Mouse (Mus musculus) forebrain, embryonic 14.5 days (tissue): ENCODE results near the gene Osbp2. TPM values are rescaled to one million over a fixed set of nuclear protein-coding genes. Genes with fewer than 3 reads are reported as not detected.

Experiments used
- ATAC-seq: fragments of 200-750 bp; cut with Nextera tagmentation; 2 replicates; pipeline ENCODE4 v1.8.0; 2017; ENCODE audit warnings: mild to moderate bottlenecking, moderate library complexity
- DNase-seq: peaks from one replicate; pipeline ENCODE4 v3.0.0-alpha.2; 2015; ENCODE audit warnings: low spot score
- H3K27ac ChIP-seq: fragments of 300-500 bp; sonication (generic); 2 replicates; pipeline ENCODE4 v1.5.1; 2014; ENCODE audit warnings: low read depth, mild to moderate bottlenecking, control low read depth, low read length, moderate library complexity
- H3K27me3 ChIP-seq: fragments of 300-500 bp; sonication (generic); replicated peaks from 2 replicates; pipeline ENCODE4 v1.6.1; 2014; ENCODE audit warnings: low read length, control low read depth, mixed read lengths; ENCODE audit not compliant: control insufficient read depth, insufficient read depth
- H3K36me3 ChIP-seq: fragments of 300-500 bp; sonication (generic); 2 replicates; pipeline ENCODE4 v1.6.1; 2014; ENCODE audit warnings: low read length, control low read depth; ENCODE audit not compliant: control insufficient read depth, insufficient read depth
- H3K4me1 ChIP-seq: fragments of 300-500 bp; sonication (generic); 2 replicates; pipeline ENCODE4 v1.6.1; 2014; ENCODE audit warnings: antibody characterized with exemption, low read length, control low read depth; ENCODE audit not compliant: control insufficient read depth, insufficient read depth
- H3K4me2 ChIP-seq: fragments of 300-500 bp; sonication (generic); 2 replicates; pipeline ENCODE4 v1.6.1; 2014; ENCODE audit warnings: mild to moderate bottlenecking, control low read depth, low read length
- H3K4me3 ChIP-seq: fragments of 300-500 bp; sonication (generic); 2 replicates; pipeline ENCODE4 v1.5.1; 2014; ENCODE audit warnings: low read depth, low read length, control low read depth
- H3K9ac ChIP-seq: fragments of 300-500 bp; sonication (generic); 2 replicates; pipeline ENCODE4 v1.6.1; 2014; ENCODE audit warnings: mild to moderate bottlenecking, low read length, control low read depth, moderate library complexity
- H3K9me3 ChIP-seq: fragments of 300-500 bp; sonication (generic); replicated peaks from 2 replicates; pipeline ENCODE4 v1.6.1; 2016; ENCODE audit warnings: low read length, control low read depth, mixed read lengths; ENCODE audit not compliant: control insufficient read depth
- WGBS: fragments of 180-500 bp; shearing (Covaris S2); extraction: QIAGEN DNeasy Blood & Tissue Kit; methylation state at CpG from one replicate; pipeline ENCODE4 v1.1.7; 2014; 5-methylcytosine and 5-hydroxymethylcytosine counted together
- polyA plus RNA-seq: library from polyadenylated mRNA; unstranded; fragments of >200 nt; fragmentation: Nextera tagmentation; extraction: Ambion mirVana; gene quantifications from 2 replicates; pipeline ENCODE4 v1.2.1, GENCODE M21; 2014

Osbp2 gene
- polyA plus RNA-seq, 1 experiment from 2014 or later = 7.4 TPM

DNA sequence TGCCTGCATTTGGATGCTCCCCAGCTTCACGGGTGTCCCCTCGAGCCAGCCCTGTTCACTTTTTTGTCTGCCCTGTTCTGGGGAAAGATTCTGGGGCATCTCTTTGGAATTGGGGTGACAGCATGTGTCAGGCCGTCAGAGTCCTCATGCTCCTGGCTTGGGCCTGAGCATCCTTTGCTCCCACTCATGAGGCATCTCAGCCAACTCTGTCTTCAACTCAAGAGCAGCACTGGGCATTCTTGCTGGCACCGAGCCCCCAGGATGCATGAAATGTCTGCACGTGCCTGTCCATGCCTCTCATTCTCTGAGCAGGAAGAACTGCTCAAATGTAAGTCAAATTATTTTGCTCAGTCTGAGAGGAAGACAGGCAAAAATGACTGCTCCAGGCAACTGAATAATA is 139.0 kb downstream of the Osbp2 start:
- Histone ChIP-seq H3K4me2 (no peak overlapping the region), H3K9ac (no peak overlapping the region)

DNA sequence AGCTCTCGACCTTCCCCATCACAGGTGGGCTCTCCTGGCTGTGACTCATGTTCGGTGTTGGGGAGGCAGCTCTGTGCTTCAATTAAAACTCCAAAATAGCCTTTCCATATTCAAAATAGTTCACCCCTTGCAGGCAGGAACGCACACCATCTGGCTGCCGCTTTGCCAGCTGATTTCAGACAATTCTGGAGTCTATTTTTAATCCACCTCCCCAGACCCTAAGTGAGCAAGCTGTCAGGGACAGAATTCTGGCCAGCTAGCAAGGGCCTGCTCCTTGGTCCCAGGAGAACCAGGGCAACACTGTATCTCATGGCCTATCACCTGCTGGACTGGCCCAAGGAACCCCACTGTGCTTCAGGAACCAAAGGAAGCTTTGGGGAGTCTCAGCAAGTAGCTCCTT is 139.8 kb downstream of the Osbp2 start:
- Histone ChIP-seq H3K4me2 (no peak overlapping the region), H3K9me3 (no peaks in the 10 kb centered on the region), H3K4me3 (no peak overlapping the region), H3K36me3 (no peaks in the 10 kb centered on the region), H3K27me3 (no peaks in the 10 kb centered on the region), H3K9ac (no peak overlapping the region), H3K4me1 (peaks cover 13% of the 10 kb centered on the region; the same call in 1 of the 2 replicates), H3K27ac (0 out of 2 replicates have a peak overlapping the region, but pooled peaks have one; percentile 77)
- 49% methylated on average over 4 of the region's 4 CpGs for whole genome bisulfite sequencing
- ATAC-seq (no peak), DNase-seq (peak; percentile 31)

More for the DNA sequence above, 139.0 kb downstream of the Osbp2 start:
- 69% methylated on average over 5 of the region's 5 CpGs for WGBS
- no peak for DNase-seq
- H3K27ac ChIP-seq = peak overlapping the region; percentile 77; the same call in 1 of the 2 replicates
- H3K36me3 ChIP-seq = no peaks in the 10 kb centered on the region
- H3K4me1 ChIP-seq = peaks cover 13% of the 10 kb centered on the region; the same call in 1 of the 2 replicates
- no peaks in the 10 kb centered on the region for H3K9me3 ChIP-seq
- 0 out of 2 replicates have a peak, but pooled peaks have one; percentile 6 for ATAC-seq
- H3K27me3 ChIP-seq = no peaks in the 10 kb centered on the region
- no peak overlapping the region for H3K4me3 ChIP-seq

DNA sequence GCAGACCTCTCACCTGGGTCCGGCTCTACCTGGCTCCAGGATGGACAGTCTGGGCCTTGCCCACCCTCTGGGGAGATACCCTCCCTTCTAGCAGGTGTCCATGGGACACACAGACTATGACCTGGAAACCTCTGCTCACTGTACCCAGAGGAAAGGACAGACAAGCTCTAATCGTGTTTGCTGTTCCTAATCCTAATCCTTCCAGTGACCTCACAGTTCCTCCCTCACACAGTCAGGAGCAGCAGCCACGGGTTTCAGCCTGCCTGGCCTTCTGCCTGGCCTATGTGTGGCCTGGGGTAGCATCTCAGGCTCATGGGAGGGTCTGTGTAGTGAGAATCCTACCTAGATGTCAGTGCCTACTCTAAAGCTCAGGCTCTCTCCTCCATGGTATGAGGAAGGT is 140.8 kb downstream of the Osbp2 start:
- H3K9ac ChIP-seq = no peak overlapping the region
- H3K27ac ChIP-seq = no peak overlapping the region
- peaks cover 13% of the 10 kb centered on the region; the same call in 1 of the 2 replicates for H3K4me1 ChIP-seq
- DNase-seq = no peak
- H3K4me3 ChIP-seq = no peak overlapping the region
- 66% methylated on average over 3 of the region's 3 CpGs for WGBS
- no peaks in the 10 kb centered on the region for H3K36me3 ChIP-seq
- no peak overlapping the region for H3K4me2 ChIP-seq
- H3K9me3 ChIP-seq = no peaks in the 10 kb centered on the region
- H3K27me3 ChIP-seq = no peaks in the 10 kb centered on the region
- ATAC-seq = no peak

DNA sequence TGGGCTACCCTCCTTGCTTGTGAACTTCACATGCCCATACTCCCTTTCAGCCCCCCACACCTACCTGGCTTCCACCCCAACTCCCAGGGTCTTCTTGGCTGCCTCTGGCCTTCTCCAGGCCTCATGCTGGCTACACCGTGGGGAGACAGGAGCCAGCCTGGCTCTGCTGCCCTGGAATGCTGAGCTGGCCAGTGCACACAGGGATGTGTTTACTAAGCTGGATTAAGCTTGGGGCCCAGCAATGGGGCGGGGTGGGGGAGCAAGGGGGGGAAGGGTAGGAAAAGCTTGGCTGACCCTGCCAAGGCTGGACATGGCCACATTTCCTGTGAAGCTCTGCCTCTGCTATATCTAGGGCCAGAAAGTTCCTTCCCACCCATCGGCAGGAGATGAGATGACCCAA is 141.7 kb downstream of the Osbp2 start:
- Histone ChIP-seq H3K27ac (no peak overlapping the region), H3K27me3 (no peaks in the 10 kb centered on the region), H3K36me3 (no peaks in the 10 kb centered on the region), H3K4me3 (no peak overlapping the region), H3K4me2 (no peak overlapping the region), H3K9me3 (no peaks in the 10 kb centered on the region), H3K4me1 (peaks cover 13% of the 10 kb centered on the region; the same call in 1 of the 2 replicates), H3K9ac (no peak overlapping the region)
- no peak for DNase-seq
- no peak for ATAC-seq
- 51% methylated on average over 3 of the region's 3 CpGs for WGBS

DNA sequence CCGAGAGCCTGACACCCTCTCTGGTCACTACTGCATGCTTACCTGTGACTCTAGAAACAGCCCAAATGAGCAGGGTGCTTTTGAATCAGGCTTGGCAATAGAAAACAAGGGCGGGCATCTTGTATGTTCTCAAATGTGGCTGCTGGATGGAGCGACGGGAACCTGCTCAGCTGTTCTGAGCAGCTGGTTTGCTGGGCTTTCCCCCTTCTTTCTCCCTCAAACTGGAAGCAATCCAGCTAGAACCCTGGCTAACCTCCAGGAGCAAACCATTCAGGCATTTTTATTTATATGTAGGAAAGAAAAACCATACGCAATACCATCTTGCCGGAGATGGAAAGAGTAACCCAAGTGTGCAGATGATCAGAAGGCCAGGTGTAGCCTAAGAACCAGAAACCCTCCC is 147.0 kb downstream of the Osbp2 start:
- H3K36me3 ChIP-seq = no peaks in the 10 kb centered on the region
- no peaks in the 10 kb centered on the region for H3K4me1 ChIP-seq
- H3K27me3 ChIP-seq = no peaks in the 10 kb centered on the region
- ATAC-seq = no peak
- no peak overlapping the region for H3K4me2 ChIP-seq
- H3K4me3 ChIP-seq = no peak overlapping the region
- 74% methylated on average over 6 of the region's 6 CpGs for WGBS
- peak; percentile 57 for DNase-seq
- no peak overlapping the region for H3K9ac ChIP-seq
- H3K27ac ChIP-seq = no peak overlapping the region
- no peaks in the 10 kb centered on the region for H3K9me3 ChIP-seq

DNA sequence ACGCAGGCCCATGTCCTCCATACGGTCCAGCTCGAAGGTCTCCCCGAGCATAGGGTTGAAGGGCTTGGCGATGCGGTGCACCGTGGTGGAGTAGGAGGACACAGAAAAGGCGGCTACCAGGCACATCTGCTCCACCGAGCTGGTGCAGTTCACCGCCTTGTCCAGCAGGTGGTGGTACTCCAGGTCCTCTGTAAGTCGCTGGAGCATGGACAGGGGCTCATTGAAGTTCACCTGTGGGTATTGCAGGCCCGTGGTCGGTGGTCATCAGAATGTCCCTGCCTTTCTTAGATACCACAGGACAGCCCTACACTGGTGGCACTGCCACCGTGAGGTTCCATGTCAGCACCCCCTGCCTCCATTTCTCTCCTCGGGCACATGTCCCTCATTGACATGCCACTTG is 149.2 kb downstream of the Osbp2 start:
- H3K36me3 ChIP-seq = no peaks in the 10 kb centered on the region
- DNase-seq = peak; percentile 69
- no peaks in the 10 kb centered on the region for H3K9me3 ChIP-seq
- H3K9ac ChIP-seq = no peak overlapping the region
- no peak overlapping the region for H3K4me2 ChIP-seq
- 48% methylated on average over 15 of the region's 15 CpGs for WGBS
- no peak overlapping the region for H3K27ac ChIP-seq
- H3K4me3 ChIP-seq = no peak overlapping the region
- 0 out of 2 replicates have a peak, but pooled peaks have one; percentile 42 for ATAC-seq
- no peaks in the 10 kb centered on the region for H3K27me3 ChIP-seq
- H3K4me1 ChIP-seq = no peaks in the 10 kb centered on the region

DNA sequence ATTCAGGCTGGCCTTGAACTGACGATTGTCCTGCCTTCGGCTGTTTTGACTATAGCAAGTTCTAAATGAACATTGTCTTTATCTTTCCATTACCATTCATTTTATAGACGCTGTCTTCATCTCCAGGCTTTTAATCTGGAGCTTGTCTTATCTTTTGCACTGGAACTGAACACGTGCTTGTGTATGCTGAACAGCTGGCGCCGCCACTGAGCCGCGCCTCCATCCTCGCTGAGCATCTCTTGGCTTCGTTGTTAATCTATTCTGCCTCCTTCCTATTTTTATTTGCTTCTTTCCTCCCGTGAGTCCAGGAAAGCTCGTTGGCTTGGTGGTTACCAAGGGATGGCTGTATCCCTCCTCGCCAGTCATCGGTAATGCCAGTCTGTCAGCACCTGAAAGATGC is 153.5 kb downstream of the Osbp2 start:
- ATAC-seq (no peak), DNase-seq (peak; percentile 20)
- 68% methylated on average over 14 of the region's 14 CpGs for WGBS
- H3K27ac ChIP-seq = no peak overlapping the region
- no peaks in the 10 kb centered on the region for H3K4me1 ChIP-seq
- H3K4me2 ChIP-seq = no peak overlapping the region
- H3K9ac ChIP-seq = no peak overlapping the region
- no peaks in the 10 kb centered on the region for H3K9me3 ChIP-seq
- H3K27me3 ChIP-seq = no peaks in the 10 kb centered on the region
- H3K36me3 ChIP-seq = no peaks in the 10 kb centered on the region
- H3K4me3 ChIP-seq = no peak overlapping the region

DNA sequence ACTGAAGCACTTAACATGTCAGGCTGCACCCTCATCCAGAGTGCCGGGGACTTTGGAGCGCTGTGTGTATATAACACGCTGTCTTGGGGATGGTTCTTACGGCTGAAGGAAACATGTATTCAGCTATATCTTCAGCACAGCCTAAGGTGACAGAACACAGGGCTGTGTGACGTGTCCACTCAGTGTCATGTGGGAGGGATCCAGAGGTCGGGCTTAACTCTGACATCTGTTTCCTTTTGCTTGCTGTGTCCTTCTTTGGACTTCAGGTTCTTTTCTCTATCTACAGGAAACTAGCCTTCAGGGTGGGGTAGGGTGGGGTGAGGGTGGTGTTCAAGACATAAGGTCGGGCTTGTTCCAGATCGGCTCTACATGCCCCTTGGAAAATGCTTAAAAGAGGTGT is 156.6 kb downstream of the Osbp2 start:
- no peak for DNase-seq
- 90% methylated on average over 8 of the region's 8 CpGs for WGBS
- no peak overlapping the region for H3K27ac ChIP-seq
- no peak for ATAC-seq
- H3K4me2 ChIP-seq = no peak overlapping the region
- H3K27me3 ChIP-seq = no peaks in the 10 kb centered on the region
- H3K4me1 ChIP-seq = no peaks in the 10 kb centered on the region
- no peak overlapping the region for H3K9ac ChIP-seq
- no peaks in the 10 kb centered on the region for H3K36me3 ChIP-seq
- H3K9me3 ChIP-seq = no peaks in the 10 kb centered on the region
- H3K4me3 ChIP-seq = no peak overlapping the region

DNA sequence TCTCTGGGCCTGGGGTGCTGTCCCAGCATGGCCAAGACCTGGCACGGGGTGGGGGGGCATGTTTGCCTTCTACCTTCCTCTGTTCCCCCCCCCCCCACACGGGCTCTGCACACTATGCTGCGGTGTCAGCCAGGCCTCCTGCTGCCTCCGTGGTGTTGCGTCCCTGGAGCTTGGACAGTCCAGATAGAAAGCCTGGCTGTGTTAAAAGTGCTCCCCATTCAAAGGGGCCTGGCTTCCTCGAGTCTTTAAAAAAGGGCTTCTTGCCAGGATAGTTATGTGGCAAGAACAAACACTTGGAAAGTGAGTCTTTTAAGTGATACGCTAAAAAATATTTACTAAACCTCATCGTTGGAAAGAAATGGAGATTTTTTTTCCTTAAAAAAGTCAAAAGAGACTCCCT is 159.3 kb downstream of the Osbp2 start:
- ATAC-seq = no peak
- no peaks in the 10 kb centered on the region for H3K27me3 ChIP-seq
- no peak for DNase-seq
- H3K36me3 ChIP-seq = no peaks in the 10 kb centered on the region
- H3K4me2 ChIP-seq = no peak overlapping the region
- WGBS = 75% methylated on average over 8 of the region's 8 CpGs
- no peaks in the 10 kb centered on the region for H3K9me3 ChIP-seq
- no peak overlapping the region for H3K9ac ChIP-seq
- H3K4me1 ChIP-seq = no peaks in the 10 kb centered on the region
- H3K4me3 ChIP-seq = no peak overlapping the region
- no peak overlapping the region for H3K27ac ChIP-seq
